Mouse (Mus musculus) stomach, postnatal 0 days (tissue): ENCODE measurements around the gene 1700022I11Rik. TPM values are rescaled to one million over a fixed set of nuclear protein-coding genes. Genes with fewer than 3 reads are reported as not detected.
A peak's percentile ranks its signal among the peaks of the same experiment; 100 is the strongest.

Experiments used
- ATAC-seq: fragments of 200-750 bp; cut with Nextera tagmentation; 2 replicates; pipeline ENCODE4 v1.8.0; 2017; ENCODE audit not compliant: low FRiP score, low TSS enrichment
- DNase-seq: peaks from one replicate; pipeline ENCODE4 v3.0.0-alpha.2; 2016; ENCODE audit warnings: low spot score
- H3K27ac ChIP-seq: fragments of 300-500 bp; sonication (generic); replicated peaks from 2 replicates; pipeline ENCODE4 v1.5.1; 2014; ENCODE audit warnings: mild to moderate bottlenecking, control low read depth
- H3K27me3 ChIP-seq: fragments of 300-500 bp; sonication (generic); 2 replicates; pipeline ENCODE4 v1.6.1; 2014; ENCODE audit warnings: low read length; ENCODE audit not compliant: control insufficient read depth, insufficient read depth
- H3K36me3 ChIP-seq: fragments of 300-500 bp; sonication (generic); 2 replicates; pipeline ENCODE4 v1.6.1; 2014; ENCODE audit warnings: low read length, mixed read lengths; ENCODE audit not compliant: control insufficient read depth, insufficient read depth
- H3K4me1 ChIP-seq: fragments of 300-500 bp; sonication (generic); replicated peaks from 2 replicates; pipeline ENCODE4 v1.6.1; 2014; ENCODE audit warnings: antibody characterized with exemption; ENCODE audit not compliant: control insufficient read depth, insufficient read depth
- H3K4me2 ChIP-seq: fragments of 300-500 bp; sonication (generic); replicated peaks from 2 replicates; pipeline ENCODE4 v1.6.1; 2014; ENCODE audit warnings: low read depth, mild to moderate bottlenecking, control low read depth, moderate library complexity
- H3K4me3 ChIP-seq: fragments of 300-500 bp; sonication (generic); 2 replicates; pipeline ENCODE4 v1.5.1; 2014; ENCODE audit warnings: low read depth, low read length, control low read depth
- H3K9ac ChIP-seq: fragments of 300-500 bp; sonication (generic); 2 replicates; pipeline ENCODE4 v1.6.1; 2014; ENCODE audit warnings: mild to moderate bottlenecking, low read length, control low read depth, mixed read lengths
- H3K9me3 ChIP-seq: fragments of 300-500 bp; sonication (generic); 2 replicates; pipeline ENCODE4 v1.6.1; 2016; ENCODE audit warnings: low read length; ENCODE audit not compliant: control insufficient read depth
- CTCF ChIP-seq: IDR thresholded peaks from 2 replicates; pipeline ENCODE4 v1.5.1; 2016; ENCODE audit warnings: antibody characterized with exemption, low read depth, mild to moderate bottlenecking, moderate library complexity
- EP300 ChIP-seq: optimal IDR thresholded peaks from 2 replicates; pipeline ENCODE3; 2016; ENCODE audit warnings: antibody characterized with exemption
- WGBS: fragments of 180-500 bp; shearing (Covaris S2); extraction: QIAGEN DNeasy Blood & Tissue Kit; methylation state at CpG from one replicate; pipeline ENCODE4 v1.1.7; 2014; 5-methylcytosine and 5-hydroxymethylcytosine counted together
- polyA plus RNA-seq: library from polyadenylated mRNA; unstranded; fragments of >200 nt; fragmentation: Nextera tagmentation; extraction: Ambion mirVana; gene quantifications from 2 replicates; pipeline ENCODE4 v1.2.1, GENCODE M21; 2015

The 1700022I11Rik gene
- polyA plus RNA-seq, 1 experiment from 2014 or later: 0.46 TPM

GRCm38 (mm10) chr4:42953435-42954094, 15.8 kb upstream of the 1700022I11Rik start:
- Histone ChIP-seq H3K36me3 (peaks cover 2% of the 10 kb centered on the region; the same call in 1 of the 2 replicates), H3K27me3 (no peaks in the 10 kb centered on the region), H3K9me3 (no peaks in the 10 kb centered on the region), H3K9ac (no peak overlapping the region), H3K4me1 (no peaks in the 10 kb centered on the region), H3K4me3 (no peak overlapping the region), H3K27ac (peak overlapping the region; percentile 81), H3K4me2 (no peak overlapping the region)
- DNase-seq: peak; percentile 34
- no peak for TF ChIP-seq EP300
- WGBS: 25% methylated on average over 10 of the region's 10 CpGs
- ATAC-seq: no peak; the same call in 1 of the 2 replicates

GRCm38 (mm10) chr4:42954297-42954696, 15.1 kb upstream of the 1700022I11Rik start:
- 9% methylated on average over 10 of the region's 10 CpGs for WGBS

GRCm38 (mm10) chr4:42955200-42955599, 14.2 kb upstream of the 1700022I11Rik start:
- TF ChIP-seq CTCF (no peak), EP300 (no peak)
- no peak overlapping the region for H3K4me2 ChIP-seq
- no peak overlapping the region for H3K9ac ChIP-seq
- ATAC-seq: no peak
- WGBS: 92% methylated on average over 3 of the region's 3 CpGs
- no peak for DNase-seq
- H3K27ac ChIP-seq: no peak overlapping the region
- no peaks in the 10 kb centered on the region for H3K27me3 ChIP-seq
- H3K4me3 ChIP-seq: no peak overlapping the region
- peaks cover 2% of the 10 kb centered on the region; the same call in 1 of the 2 replicates for H3K36me3 ChIP-seq
- H3K4me1 ChIP-seq: no peaks in the 10 kb centered on the region
- H3K9me3 ChIP-seq: no peaks in the 10 kb centered on the region

More at GRCm38 (mm10) chr4:42954297-42954696, 15.1 kb upstream of the 1700022I11Rik start:
- peak; percentile 92 for TF ChIP-seq CTCF
- no peak for TF ChIP-seq EP300
- H3K27ac ChIP-seq: peak overlapping the region; percentile 81
- H3K9ac ChIP-seq: no peak overlapping the region
- ATAC-seq: no peak
- no peaks in the 10 kb centered on the region for H3K4me1 ChIP-seq
- H3K36me3 ChIP-seq: peaks cover 2% of the 10 kb centered on the region; the same call in 1 of the 2 replicates
- H3K4me2 ChIP-seq: no peak overlapping the region
- H3K4me3 ChIP-seq: no peak overlapping the region
- peak; percentile 76 for DNase-seq
- H3K9me3 ChIP-seq: no peaks in the 10 kb centered on the region
- H3K27me3 ChIP-seq: no peaks in the 10 kb centered on the region

- no peak for DNase-seq
- Histone ChIP-seq H3K36me3 (peaks cover 2% of the 10 kb centered on the region; the same call in 1 of the 2 replicates), H3K9me3 (no peaks in the 10 kb centered on the region), H3K27me3 (no peaks in the 10 kb centered on the region), H3K9ac (no peak overlapping the region), H3K4me3 (no peak overlapping the region), H3K4me1 (no peaks in the 10 kb centered on the region), H3K27ac (no peak overlapping the region), H3K4me2 (no peak overlapping the region)
- ATAC-seq: no peak
- TF ChIP-seq EP300: no peak
- no peak for TF ChIP-seq CTCF
- WGBS: 96% methylated on average over 17 of the region's 17 CpGs
These were observed 12.8 kb upstream of the 1700022I11Rik start for GRCm38 (mm10) chr4:42956581-42956980.

- 82% methylated on average over 11 of the region's 11 CpGs for WGBS
- no peak for DNase-seq
- no peak overlapping the region for H3K27ac ChIP-seq
- H3K27me3 ChIP-seq: no peaks in the 10 kb centered on the region
- no peak for ATAC-seq
- no peaks in the 10 kb centered on the region for H3K4me1 ChIP-seq
- peaks cover 2% of the 10 kb centered on the region; the same call in 1 of the 2 replicates for H3K36me3 ChIP-seq
- no peaks in the 10 kb centered on the region for H3K9me3 ChIP-seq
- no peak overlapping the region for H3K4me3 ChIP-seq
- H3K9ac ChIP-seq: no peak overlapping the region
- H3K4me2 ChIP-seq: no peak overlapping the region
- no peak for TF ChIP-seq EP300
- TF ChIP-seq CTCF: no peak
These were observed 12.1 kb upstream of the 1700022I11Rik start for GRCm38 (mm10) chr4:42957306-42957705.

- TF ChIP-seq CTCF (no peak), EP300 (no peak)
- no peak overlapping the region for H3K4me3 ChIP-seq
- no peaks in the 10 kb centered on the region for H3K27me3 ChIP-seq
- no peak overlapping the region for H3K4me2 ChIP-seq
- ATAC-seq: no peak
- no peak for DNase-seq
- peaks cover 2% of the 10 kb centered on the region; the same call in 1 of the 2 replicates for H3K36me3 ChIP-seq
- H3K9ac ChIP-seq: no peak overlapping the region
- no peaks in the 10 kb centered on the region for H3K9me3 ChIP-seq
- no peak overlapping the region for H3K27ac ChIP-seq
- 81% methylated on average over 8 of the region's 8 CpGs for WGBS
- no peaks in the 10 kb centered on the region for H3K4me1 ChIP-seq
These were observed 11.4 kb upstream of the 1700022I11Rik start for GRCm38 (mm10) chr4:42957979-42958378.
